Mouse (Mus musculus) CH12.LX (cell line): ENCODE results near the gene Itgb2. TPM values are rescaled to one million over a fixed set of nuclear protein-coding genes. Genes with fewer than 3 reads are reported as not detected.

ENCODE experiments used
- DNase-seq: peaks from one replicate; pipeline ENCODE4 v3.0.0-alpha.2; 2013; ENCODE audit errors: extremely low read depth
- H3K27ac ChIP-seq: 2 replicates; pipeline ENCODE4 v1.5.1; 2012; ENCODE audit warnings: low read depth, mild to moderate bottlenecking, control low read depth, moderate library complexity; ENCODE audit not compliant: insufficient read depth
- H3K27me3 ChIP-seq: replicated peaks from 2 replicates; pipeline ENCODE3; 2012; ENCODE audit warnings: inconsistent platforms
- H3K36me3 ChIP-seq, 2 experiments: replicated peaks in 1 of 2; 2 replicates each; pipeline versions ENCODE3 to v1.6.1; 2012; ENCODE audit warnings: inconsistent platforms in 1 of 2, low read length in 1 of 2, mild to moderate bottlenecking in 1 of 2, mixed read lengths in 1 of 2, moderate library complexity in 1 of 2; ENCODE audit not compliant: control insufficient read depth in 1 of 2, insufficient read depth in 1 of 2
- H3K4me1 ChIP-seq, 2 experiments: 2 replicates each; pipeline ENCODE4 v1.6.1; 2012; ENCODE audit warnings: inconsistent platforms in 1 of 2, moderate library complexity in 1 of 2; ENCODE audit not compliant: insufficient read depth in 2 of 2, control insufficient read depth in 1 of 2
- H3K4me2 ChIP-seq: 2 replicates; pipeline ENCODE4 v1.6.1; 2012; ENCODE audit warnings: low read depth, mild to moderate bottlenecking, control low read depth; ENCODE audit not compliant: poor library complexity, insufficient read depth, severe bottlenecking
- H3K4me3 ChIP-seq, 3 experiments: fragments of 150-350 bp in 1 of 3; sonication (generic) in 1 of 3; replicated peaks in 1 of 3; 2 replicates each; pipeline versions ENCODE3 to v1.5.1; 2011 to 2012; ENCODE audit warnings: low read depth in 2 of 3, low read length in 2 of 3, mild to moderate bottlenecking in 2 of 3, moderate library complexity in 2 of 3, control low read depth in 1 of 3, improper control_type of control experiment in 1 of 3, inconsistent platforms in 1 of 3, mixed read lengths in 1 of 3; ENCODE audit not compliant: poor library complexity in 1 of 3
- H3K79me2 ChIP-seq: replicated peaks from 2 replicates; pipeline ENCODE4 v1.6.1; 2012; ENCODE audit warnings: mild to moderate bottlenecking, moderate library complexity; ENCODE audit not compliant: control insufficient read depth, poor library complexity, insufficient read depth, severe bottlenecking; ENCODE audit errors: extremely low read depth
- H3K9ac ChIP-seq: 2 replicates; pipeline ENCODE4 v1.6.1; 2012; ENCODE audit warnings: low read depth, mild to moderate bottlenecking, control low read depth, moderate library complexity; ENCODE audit not compliant: insufficient read depth
- H3K9me3 ChIP-seq: replicated peaks from 2 replicates; pipeline ENCODE3; 2012; ENCODE audit warnings: low read length, inconsistent platforms, mixed read lengths
- CHD1 ChIP-seq: IDR thresholded peaks from 2 replicates; pipeline ENCODE4 v1.6.1; 2012; ENCODE audit warnings: low read depth, low read length, improper control_type of control experiment, inconsistent platforms
- CHD2 ChIP-seq: IDR thresholded peaks from 2 replicates; pipeline ENCODE4 v1.6.1; 2011; ENCODE audit warnings: low read length, improper control_type of control experiment
- CTCF ChIP-seq, 2 experiments: IDR thresholded peaks in 1 of 2; conservative IDR thresholded peaks in 1 of 2; 2 replicates each; pipeline ENCODE4 v1.5.1; 2011 to 2012; ENCODE audit warnings: low read depth in 2 of 2, low read length in 2 of 2, improper control_type of control experiment in 1 of 2, inconsistent platforms in 1 of 2, mild to moderate bottlenecking in 1 of 2, moderate library complexity in 1 of 2
- E2F4 ChIP-seq: IDR thresholded peaks from 2 replicates; pipeline ENCODE4 v1.6.1; 2011; ENCODE audit warnings: low read depth, low read length, improper control_type of control experiment; ENCODE audit not compliant: insufficient replicate concordance
- ELF1 ChIP-seq: IDR thresholded peaks from 2 replicates; pipeline ENCODE4 v1.6.1; 2014; ENCODE audit warnings: low read depth, mild to moderate bottlenecking, inconsistent platforms, low read length, improper control_type of control experiment
- ETS1 ChIP-seq: conservative IDR thresholded peaks from 2 replicates; pipeline ENCODE4 v1.6.1; 2012; ENCODE audit warnings: low read depth, mild to moderate bottlenecking, inconsistent platforms, low read length, improper control_type of control experiment, moderate library complexity
- JUN ChIP-seq: IDR thresholded peaks from 2 replicates; pipeline ENCODE4 v1.6.1; 2011; ENCODE audit warnings: low read depth, mild to moderate bottlenecking, low read length, improper control_type of control experiment, moderate library complexity; ENCODE audit not compliant: insufficient read depth
- JUND ChIP-seq: conservative IDR thresholded peaks from 2 replicates; pipeline ENCODE4 v1.6.1; 2011; ENCODE audit warnings: low read depth, low read length, improper control_type of control experiment
- KAT2A ChIP-seq: IDR thresholded peaks from 2 replicates; pipeline ENCODE4 v1.6.1; 2012; ENCODE audit warnings: low read length, improper control_type of control experiment, inconsistent platforms; ENCODE audit not compliant: insufficient replicate concordance
- MAFK ChIP-seq: IDR thresholded peaks from 2 replicates; pipeline ENCODE4 v1.6.1; 2011; ENCODE audit warnings: low read length, improper control_type of control experiment; ENCODE audit not compliant: insufficient replicate concordance
- MAX ChIP-seq: IDR thresholded peaks from 2 replicates; pipeline ENCODE4 v1.6.1; 2011; ENCODE audit warnings: low read length, improper control_type of control experiment
- MEF2A ChIP-seq: IDR thresholded peaks from 2 replicates; pipeline ENCODE4 v1.6.1; 2014; ENCODE audit warnings: low read depth, mild to moderate bottlenecking, inconsistent platforms, low read length, improper control_type of control experiment, borderline replicate concordance
- MXI1 ChIP-seq: IDR thresholded peaks from 2 replicates; pipeline ENCODE4 v1.6.1; 2011; ENCODE audit warnings: mild to moderate bottlenecking, low read depth, low read length, improper control_type of control experiment
- MYC ChIP-seq: IDR thresholded peaks from 2 replicates; pipeline ENCODE4 v1.6.1; 2011; ENCODE audit warnings: low read depth, mild to moderate bottlenecking, improper control_type of control experiment, low read length
- NRF1 ChIP-seq: IDR thresholded peaks from 2 replicates; pipeline ENCODE4 v1.6.1; 2014; ENCODE audit warnings: low read depth, mild to moderate bottlenecking, inconsistent platforms, low read length, improper control_type of control experiment, moderate library complexity
- PAX5 ChIP-seq: IDR thresholded peaks from 2 replicates; pipeline ENCODE4 v1.6.1; 2012; ENCODE audit warnings: low read length, inconsistent platforms, mixed read lengths
- POLR2AphosphoS2 ChIP-seq: IDR thresholded peaks from 2 replicates; pipeline ENCODE4 v1.6.1; 2011; ENCODE audit warnings: low read depth, low read length, improper control_type of control experiment
- RAD21 ChIP-seq: IDR thresholded peaks from 2 replicates; pipeline ENCODE4 v1.6.1; 2011; ENCODE audit warnings: low read depth, mild to moderate bottlenecking, low read length, improper control_type of control experiment, moderate library complexity
- RCOR1 ChIP-seq: conservative IDR thresholded peaks from 2 replicates; pipeline ENCODE4 v1.6.1; 2012; ENCODE audit warnings: low read depth, mild to moderate bottlenecking, inconsistent platforms, low read length, improper control_type of control experiment
- SMC3 ChIP-seq: IDR thresholded peaks from 2 replicates; pipeline ENCODE4 v1.6.1; 2011; ENCODE audit warnings: low read depth, low read length, improper control_type of control experiment
- TBP ChIP-seq: conservative IDR thresholded peaks from 2 replicates; pipeline ENCODE4 v1.6.1; 2011; ENCODE audit warnings: low read depth, low read length, improper control_type of control experiment
- TCF12 ChIP-seq: IDR thresholded peaks from 2 replicates; pipeline ENCODE4 v1.6.1; 2014; ENCODE audit warnings: low read depth, mild to moderate bottlenecking, inconsistent platforms, low read length, improper control_type of control experiment
- UBTF ChIP-seq: IDR thresholded peaks from 2 replicates; pipeline ENCODE4 v1.6.1; 2012; ENCODE audit warnings: low read depth, mild to moderate bottlenecking, inconsistent platforms, low read length, improper control_type of control experiment, moderate library complexity
- ZC3H11A ChIP-seq: IDR thresholded peaks from 2 replicates; pipeline ENCODE4 v1.6.1; 2012; ENCODE audit warnings: low read depth, mild to moderate bottlenecking, inconsistent platforms, low read length, improper control_type of control experiment
- ZKSCAN1 ChIP-seq: IDR thresholded peaks from 2 replicates; pipeline ENCODE4 v1.6.1; 2012; ENCODE audit warnings: low read depth, inconsistent platforms, low read length, improper control_type of control experiment, borderline replicate concordance
- ZMIZ1 ChIP-seq: IDR thresholded peaks from 2 replicates; pipeline ENCODE4 v1.6.1; 2012; ENCODE audit warnings: low read depth, mild to moderate bottlenecking, inconsistent platforms, low read length, improper control_type of control experiment
- dilution Hi-C: fragments of 300-500 bp; cut with MboI; formaldehyde crosslinking; loops from 2 replicates; pipeline ENCODE4 v1.14.3; 2020; ENCODE audit warnings: low sequenced_read_pairs; ENCODE audit not compliant: extremely low pct_unique_long_range_greater_than_20kb, extremely low pct_ligation_motif_present
- in situ Hi-C: fragments of 300-500 bp; cut with MboI; formaldehyde crosslinking; loops from 3 replicates; pipeline ENCODE4 v1.14.3; 2019; ENCODE audit warnings: low sequenced_read_pairs, low pct_ligation_motif_present, low pct_unique_long_range_greater_than_20kb, mixed read lengths
- polyA plus RNA-seq: library from polyadenylated mRNA; unstranded; fragments of >175 nt; gene quantifications from 2 replicates; pipeline ENCODE4 v1.2.1, GENCODE M21; 2012; ENCODE audit warnings: low read depth; ENCODE audit not compliant: insufficient read length
- total RNA-seq, 2 experiments: library from RNA; depleted of rRNA; stranded (reverse); fragments of 300-350 nt in 1 of 2; fragments of >200 nt in 1 of 2; gene quantifications; 2 replicates each; pipeline ENCODE4 v1.2.3; 2012 to 2014

Gene Itgb2
- total and polyA plus RNA-seq, 3 experiments: 32.6 to 54.1 (median 40.2) TPM

GRCm38 (mm10) chr10:77581408-77582284 lies 51.6 kb downstream of the Itgb2 start, which contains the start of gene Pttg1ip (continued):
- TF ChIP-seq ETS1: no peak
- TF ChIP-seq UBTF: peak; percentile 66; the same call in 1 of the 2 replicates
- TF ChIP-seq MXI1: peak; percentile 9; the same call in 1 of the 2 replicates
- no peak for TF ChIP-seq KAT2A
- no peak for TF ChIP-seq MAX
- TF ChIP-seq POLR2AphosphoS2: no peak
- no peak for TF ChIP-seq ZC3H11A
- no peak for TF ChIP-seq MAFK
- TF ChIP-seq NRF1: peak; percentile 96
- peak; percentile 67; the same call in 1 of the 2 replicates for TF ChIP-seq TBP
- TF ChIP-seq RCOR1: no peak
- TF ChIP-seq CTCF (conservative IDR thresholded peaks at IDR 0.05 in 1 of 2, IDR thresholded peaks at IDR 0.05 in 1 of 2; ENCODE audit: low read depth in 2 of 2, low read length in 2 of 2): no peak
- TF ChIP-seq, all 38 proteins: peak for 11

GRCm38 (mm10) chr10:77582285-77582618 lies 52.2 kb downstream of the Itgb2 start:
- no peak for DNase-seq
- Histone ChIP-seq H3K36me3 (peaks cover 0 to 19% of the 10 kb centered on the region in 2 experiments), H3K9me3 (no peaks in the 10 kb centered on the region), H3K4me3 (peak overlapping the region; percentile 59 to 81 (median 72)), H3K27me3 (peaks cover 8% of the 10 kb centered on the region), H3K4me2 (peak overlapping the region; percentile 93), H3K27ac (no peak overlapping the region), H3K79me2 (peaks cover 3% of the 10 kb centered on the region; the same call in 1 of the 2 replicates), H3K9ac (peak overlapping the region; percentile 62), H3K4me1 (peaks cover 5 to 26% of the 10 kb centered on the region in 2 experiments; a peak in 2 of 4 replicates)
- TF ChIP-seq RAD21: no peak
- TF ChIP-seq MYC: no peak
- 0 out of 2 replicates have a peak, but pooled peaks have one; percentile 12 for TF ChIP-seq ELF1
- TF ChIP-seq MXI1: 0 out of 2 replicates have a peak, but pooled peaks have one; percentile 10
- dilution Hi-C loops (no loop called here), in situ Hi-C loops (no loop called here)

DNA sequence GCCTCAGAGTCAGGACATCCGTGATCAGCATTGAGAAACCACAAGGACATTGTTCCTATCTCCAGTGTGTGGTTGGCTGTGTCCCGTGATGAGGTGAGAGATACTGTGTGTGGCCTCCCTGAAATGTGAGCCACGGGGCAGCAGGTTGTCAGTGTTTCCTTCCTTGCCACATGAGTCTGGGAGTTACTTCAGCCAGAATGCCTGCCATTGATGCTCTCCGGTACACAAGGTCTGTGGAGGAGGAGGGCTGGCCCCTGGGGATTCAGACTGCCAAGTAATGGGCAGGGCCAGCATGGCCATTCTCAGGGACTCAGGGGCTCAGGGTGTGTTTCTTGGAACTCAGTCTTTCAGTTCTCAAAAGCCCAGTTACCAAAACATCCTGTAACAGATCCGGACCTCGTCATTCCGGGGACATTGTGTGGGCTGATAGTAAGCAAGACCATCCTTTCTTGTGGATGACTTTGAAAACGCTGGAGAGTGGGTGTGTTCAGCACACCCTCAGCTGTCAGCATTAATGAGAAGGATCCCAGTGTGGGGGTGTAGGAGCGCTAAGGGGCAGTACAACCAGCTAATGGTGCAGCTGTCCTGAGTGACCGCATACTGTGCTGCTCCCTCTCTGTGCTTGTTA lies 53.9 kb downstream of the Itgb2 start:
- no peak for DNase-seq
- dilution Hi-C loops: no loop called here
- Histone ChIP-seq H3K4me2 (no peak overlapping the region), H3K79me2 (peaks cover 3% of the 10 kb centered on the region; the same call in 1 of the 2 replicates), H3K27ac (no peak overlapping the region), H3K4me3 (no peak overlapping the region), H3K4me1 (peaks cover 5 to 38% of the 10 kb centered on the region in 2 experiments; a peak in 2 of 4 replicates), H3K9ac (no peak overlapping the region)
- in situ Hi-C loops: no loop called here
- TF ChIP-seq ZC3H11A: no peak
- TF ChIP-seq JUND: no peak
- TF ChIP-seq PAX5: no peak
- TF ChIP-seq UBTF: no peak
- TF ChIP-seq JUN: no peak
- TF ChIP-seq NRF1: no peak
- no peak for TF ChIP-seq ZMIZ1
- no peak for TF ChIP-seq CHD2
- no peak for TF ChIP-seq MYC
- TF ChIP-seq CHD1: no peak
- no peak for TF ChIP-seq SMC3
- TF ChIP-seq TCF12: no peak
- no peak for TF ChIP-seq E2F4
- TF ChIP-seq ZKSCAN1: no peak
- no peak for TF ChIP-seq MAFK
- TF ChIP-seq MEF2A: no peak
- no peak for TF ChIP-seq KAT2A
- TF ChIP-seq, all 38 proteins: peak for 0
- Histone ChIP-seq H3K36me3 (peaks cover 0 to 34% of the 10 kb centered on the region in 2 experiments), H3K9me3 (no peaks in the 10 kb centered on the region), H3K27me3 (peaks cover 3% of the 10 kb centered on the region)
